Mouse (Mus musculus) liver, adult 2 months (tissue): ENCODE measurements at regions not wholly inside any gene's neighbourhood (a gene's known extent, or its start where the extent isn't known, plus 50 kb on each side); places are given as distances from the start of the nearest gene placed in this dataset.

Experiments
- CTCF ChIP-seq: fragments of 200-500 bp; IDR thresholded peaks from 2 replicates; pipeline ENCODE4 v1.5.1; 2011; ENCODE audit warnings: low read depth, low read length, control low read depth
- POLR2A ChIP-seq: fragments of 200-500 bp; IDR thresholded peaks from 2 replicates; pipeline ENCODE4 v1.6.1; 2011; ENCODE audit warnings: low read length, control low read depth; ENCODE audit not compliant: insufficient read depth; ENCODE audit errors: extremely low read depth

DNA sequence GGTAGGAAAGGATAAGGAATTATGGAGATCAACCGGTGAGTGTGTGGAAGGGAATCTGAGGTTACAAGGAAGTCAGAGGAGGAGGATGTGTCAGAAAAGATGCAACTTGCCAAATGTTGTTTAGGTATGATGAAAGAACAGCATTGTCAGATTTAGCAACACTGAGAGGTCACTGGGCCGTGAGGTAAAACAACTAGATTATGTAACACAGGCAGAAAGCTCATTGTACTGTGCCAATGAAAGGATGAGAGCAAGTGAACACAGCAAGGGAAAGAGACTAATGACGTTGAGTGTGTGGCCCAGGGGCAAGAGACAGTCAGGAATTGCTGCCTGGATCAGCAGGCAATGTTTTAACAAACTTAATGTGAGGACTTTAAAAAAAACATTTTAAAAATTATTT, 55.2 kb upstream of the Pth start:
- TF ChIP-seq POLR2A (no peak), CTCF (no peak)
